Mouse (Mus musculus) fibroblast of lung, adult 2 months (primary cell): ENCODE results near the gene Slc17a9.
"Not testable (repeated sequence)": the region's sequence is repeated elsewhere in the genome, so short reads cannot be mapped to it uniquely, and the experiment has no call there.

Experiments used
- DNase-seq: peaks from one replicate; pipeline ENCODE4 v3.0.0-alpha.2; 2011; ENCODE audit warnings: low read depth

Gene Slc17a9

DNA sequence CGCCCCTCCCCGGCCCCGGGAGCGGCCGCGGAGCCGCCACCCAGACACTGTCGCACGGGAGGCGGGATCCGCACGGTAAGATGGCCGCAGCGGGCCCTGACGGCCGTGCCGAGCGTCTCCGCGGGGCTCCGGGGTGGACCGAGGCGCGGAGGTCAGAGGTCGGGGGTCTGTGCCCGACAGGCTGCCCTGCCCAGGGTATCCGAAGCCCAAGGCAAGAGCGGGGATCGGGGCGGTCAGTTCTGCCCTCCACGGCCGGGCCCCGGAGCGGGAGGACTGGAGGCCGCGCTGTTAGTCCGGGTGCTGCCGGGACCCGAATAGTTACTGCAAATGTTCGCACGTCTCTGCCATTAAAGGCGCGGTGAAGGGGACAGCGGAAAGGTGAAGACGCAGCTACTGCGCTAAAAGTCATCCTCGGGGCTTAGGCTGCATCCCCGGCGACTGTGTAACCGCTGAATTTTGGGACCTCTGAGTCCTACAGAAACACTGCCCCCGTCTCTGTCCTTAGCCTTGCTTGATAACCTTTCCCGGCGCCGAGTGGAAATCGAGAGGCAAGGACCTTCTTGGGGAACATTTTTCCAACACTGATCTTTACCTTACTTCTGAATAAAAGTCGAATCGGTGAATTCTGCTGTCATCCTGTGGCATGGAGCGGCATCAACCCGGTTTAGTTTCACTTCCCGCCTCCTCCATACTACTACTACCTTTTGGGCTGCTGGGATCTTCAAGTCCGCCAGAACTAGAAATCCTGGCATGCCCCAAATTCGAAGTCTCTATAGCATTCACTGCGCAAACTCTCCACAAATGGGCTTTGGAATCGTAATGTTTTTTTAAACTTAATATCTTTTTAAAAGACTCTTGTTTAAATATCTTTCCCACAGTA, 14.5 kb upstream of the Slc17a9 start:
- no peak for DNase-seq

DNA sequence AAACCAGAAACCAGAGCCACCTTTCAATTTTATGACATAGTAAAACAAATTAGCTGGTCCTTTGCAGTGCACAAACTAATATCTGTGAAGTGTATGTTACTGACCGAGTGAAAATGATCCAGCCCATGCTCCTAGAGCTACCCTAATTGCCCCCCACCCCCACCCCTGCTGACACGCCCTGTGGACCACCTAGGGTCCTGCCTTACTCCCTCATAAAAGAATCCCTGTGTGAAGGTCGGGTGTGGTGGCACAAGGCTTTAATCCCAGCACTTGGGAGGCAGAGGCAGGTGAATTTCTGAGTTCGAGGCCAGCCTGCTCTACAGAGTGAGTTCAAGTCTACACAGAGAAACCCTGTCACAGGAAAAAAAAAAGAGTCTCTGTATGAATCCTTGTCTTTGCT, 13.5 kb upstream of the Slc17a9 start:
- DNase-seq: no peak

DNA sequence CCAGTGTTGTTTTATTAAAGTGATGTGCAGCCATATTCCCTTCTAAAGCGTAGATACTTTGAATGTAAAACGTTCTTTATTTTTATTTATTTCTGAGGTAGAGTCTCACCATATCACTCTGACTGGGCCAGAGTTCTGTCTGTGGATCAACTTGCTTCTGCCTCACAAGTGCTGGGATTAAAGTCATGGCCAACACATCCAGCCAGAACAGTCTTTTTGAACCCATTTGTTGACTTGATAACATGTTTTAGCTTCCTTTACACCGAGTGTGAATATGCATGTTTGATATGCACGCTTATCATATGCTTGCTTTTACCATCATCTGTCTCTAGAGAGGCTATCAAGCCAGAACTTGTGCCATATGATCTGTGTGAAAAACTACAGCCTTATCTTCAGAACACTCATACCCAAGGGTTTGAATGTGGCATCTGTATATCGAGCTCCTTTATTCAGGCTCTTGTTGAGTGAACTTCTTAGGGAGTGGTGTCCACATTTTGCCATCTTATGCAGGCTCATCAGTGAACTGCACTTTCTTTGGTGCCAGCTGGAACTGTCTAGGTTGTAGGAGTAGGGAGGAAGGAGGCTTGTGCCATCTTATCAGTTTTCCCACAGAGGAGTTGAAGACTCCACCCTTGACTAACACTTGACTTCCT, 12.9 kb upstream of the Slc17a9 start:
- no peak for DNase-seq

DNA sequence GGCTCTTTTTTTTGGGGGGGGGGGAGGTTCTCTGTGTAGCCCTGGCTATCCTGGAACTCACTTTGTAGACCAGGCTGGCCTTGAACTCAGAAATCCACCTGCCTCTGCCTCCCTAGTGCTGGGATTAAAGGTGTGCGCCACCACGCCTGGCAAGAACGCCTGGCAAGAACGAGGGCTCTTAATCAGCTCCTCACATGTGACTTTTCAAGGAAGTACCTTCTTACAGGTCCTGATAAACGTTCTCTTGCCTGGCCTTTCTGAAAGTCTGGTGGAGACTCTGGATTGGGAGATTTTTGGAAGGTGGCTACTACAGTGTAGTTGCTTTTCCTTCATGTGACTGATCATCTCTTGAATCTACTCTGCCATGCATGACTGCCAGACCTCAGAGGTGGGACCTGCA, 2.3 kb upstream of the Slc17a9 start:
- DNase-seq: not testable (repeated sequence)

DNA sequence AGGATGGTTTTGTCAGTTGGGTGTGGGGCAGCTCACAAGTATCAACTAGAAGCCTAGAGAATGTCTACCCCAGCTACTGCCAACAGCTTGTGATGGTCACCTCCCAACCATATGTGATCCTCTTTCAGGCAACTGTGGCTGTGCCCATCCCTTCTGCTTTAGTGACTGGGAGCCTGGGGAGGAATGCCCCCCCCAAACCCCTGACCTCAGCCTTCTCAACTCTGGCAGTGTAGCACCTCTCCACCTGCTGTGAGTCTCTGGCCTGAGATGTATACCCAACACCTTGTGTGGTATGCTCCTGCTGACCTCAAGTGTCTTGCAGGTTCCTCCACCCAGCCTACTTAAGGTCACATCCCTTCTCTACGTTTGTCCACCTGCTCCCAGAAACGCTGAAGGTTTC, 1.2 kb upstream of the Slc17a9 start:
- DNase-seq: no peak

DNA sequence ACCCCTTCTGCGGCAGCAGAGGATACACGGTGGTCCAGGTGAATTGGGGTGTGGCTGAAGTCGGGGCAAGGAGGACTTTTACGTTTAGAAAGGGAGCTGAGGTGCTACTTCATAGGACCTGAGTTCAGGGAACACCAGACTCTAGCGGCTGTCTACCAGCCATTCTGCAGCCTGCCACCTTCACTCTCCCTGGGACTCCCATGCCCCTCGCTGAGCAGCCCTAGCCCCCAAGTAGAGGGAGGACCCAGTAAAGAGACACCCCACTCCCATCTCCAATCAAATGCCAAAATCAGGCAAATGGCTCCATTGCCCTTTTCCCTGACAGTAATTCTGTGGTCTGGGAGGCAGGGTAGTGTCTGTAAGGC, 333 bp downstream of the Slc17a9 start:
- DNase-seq: no peak

DNA sequence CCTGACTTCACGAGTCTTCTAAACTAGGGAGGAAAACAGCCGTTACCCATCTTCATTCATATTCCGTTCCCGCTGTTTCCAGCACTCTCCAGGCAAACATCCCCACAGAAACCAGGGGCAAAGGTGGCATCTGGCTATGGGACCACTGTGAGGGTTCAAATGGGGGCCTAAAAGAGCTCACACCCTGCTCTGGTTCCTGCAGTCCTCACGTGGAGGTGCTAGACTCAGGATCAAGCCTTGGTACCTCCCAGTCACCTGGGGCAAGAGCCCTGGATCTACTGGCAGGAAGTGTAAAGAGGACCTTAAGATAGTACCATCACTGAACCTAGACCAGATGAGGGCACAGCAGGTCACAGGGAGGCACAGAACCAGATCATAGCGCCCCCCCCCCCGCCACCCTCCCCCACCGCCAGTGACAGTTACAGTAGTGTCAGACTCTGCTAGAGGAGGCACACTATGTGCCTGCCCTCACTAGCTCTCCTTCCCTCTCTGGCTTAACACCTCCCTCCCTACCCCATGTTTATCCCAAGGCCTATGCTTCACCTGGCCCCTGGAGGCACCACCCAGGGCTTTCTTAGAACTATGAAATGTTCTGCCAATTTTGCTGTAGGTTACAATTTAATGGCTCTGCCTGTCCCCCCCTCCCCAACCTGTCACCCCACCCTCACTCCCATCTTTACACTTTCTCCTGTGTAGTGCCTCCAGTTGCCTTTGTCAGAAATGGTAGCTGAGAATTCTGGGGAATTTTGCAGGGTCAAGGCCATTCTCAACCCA, 980 bp downstream of the Slc17a9 start:
- no peak for DNase-seq

DNA sequence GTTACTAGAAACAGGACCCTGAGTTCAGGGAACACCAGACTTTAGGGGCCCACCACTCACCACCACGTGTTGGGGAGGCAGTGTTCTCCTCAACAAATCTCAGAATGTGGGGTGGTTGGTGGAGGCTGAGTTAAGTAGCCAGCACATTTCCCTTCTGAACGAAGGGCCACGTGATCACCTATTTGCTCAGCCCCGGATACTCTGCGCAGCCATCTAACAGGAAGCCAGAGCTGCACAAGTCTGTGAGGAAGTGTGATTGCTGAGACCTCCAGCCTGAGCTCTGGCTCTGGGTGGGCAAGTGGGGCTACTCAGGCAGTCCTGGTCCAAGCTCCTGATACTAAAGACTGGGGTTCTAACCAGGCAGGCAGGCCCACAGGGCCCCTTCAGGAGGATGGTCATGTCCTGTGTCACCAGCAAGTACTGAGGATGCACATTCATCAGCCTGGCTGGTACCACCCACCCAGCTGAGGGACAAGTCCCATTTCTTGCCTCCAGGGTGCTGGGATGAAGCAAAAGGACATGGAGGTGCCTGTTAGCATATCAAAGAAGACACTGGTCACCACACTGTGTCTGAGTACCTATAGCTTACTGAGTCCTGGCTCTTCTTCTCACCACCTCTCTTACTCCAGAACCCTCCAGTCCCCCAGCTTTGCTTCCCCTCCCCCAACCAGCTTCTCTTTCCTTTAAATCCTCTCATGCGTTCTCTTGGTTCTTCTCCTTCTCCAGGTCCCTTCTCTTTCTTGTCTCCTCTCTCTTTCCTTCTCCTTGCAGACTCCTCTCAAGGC, 1.8 kb downstream of the Slc17a9 start:
- no peak for DNase-seq

DNA sequence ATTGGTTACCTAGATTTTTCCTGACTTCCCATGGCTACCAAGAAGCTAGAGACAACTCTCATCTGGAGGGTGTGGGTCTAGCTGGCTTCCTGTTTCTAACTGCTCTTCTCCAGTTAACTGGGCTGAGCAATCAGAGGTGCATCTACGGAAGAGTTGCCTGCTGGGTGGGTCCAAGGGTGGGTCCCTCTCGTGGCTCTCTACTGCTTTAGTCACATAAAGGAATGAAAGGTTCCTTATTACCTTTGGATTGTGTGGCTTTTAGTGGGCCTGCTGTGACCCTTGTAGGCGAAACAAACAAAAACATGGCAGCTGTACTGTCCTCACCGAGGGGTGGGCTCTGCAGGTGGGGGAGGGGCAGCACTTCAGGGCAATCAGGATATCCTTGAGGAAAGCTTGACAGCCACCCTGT, 2.6 kb downstream of the Slc17a9 start:
- DNase-seq: no peak

DNA sequence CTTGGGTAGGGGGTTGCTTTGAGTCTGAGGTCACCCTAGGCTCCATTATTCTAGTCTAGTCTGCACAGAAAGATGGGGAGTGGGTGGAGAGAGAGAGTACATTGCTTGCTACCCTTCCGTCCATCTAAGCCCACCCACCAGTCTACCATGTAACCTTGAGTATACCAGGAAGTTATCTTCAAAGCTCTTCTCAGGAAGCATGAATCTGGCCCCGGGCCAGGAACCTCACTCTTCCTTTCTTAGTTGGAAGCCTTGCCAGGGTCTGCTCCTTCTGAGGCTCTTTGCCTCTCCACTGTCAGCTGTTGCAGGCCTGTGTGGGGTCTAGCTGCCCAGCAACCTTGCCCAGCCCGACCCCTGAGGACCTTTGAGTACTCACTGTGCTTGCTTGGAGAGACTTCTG, 6.0 kb downstream of the Slc17a9 start:
- DNase-seq: no peak

DNA sequence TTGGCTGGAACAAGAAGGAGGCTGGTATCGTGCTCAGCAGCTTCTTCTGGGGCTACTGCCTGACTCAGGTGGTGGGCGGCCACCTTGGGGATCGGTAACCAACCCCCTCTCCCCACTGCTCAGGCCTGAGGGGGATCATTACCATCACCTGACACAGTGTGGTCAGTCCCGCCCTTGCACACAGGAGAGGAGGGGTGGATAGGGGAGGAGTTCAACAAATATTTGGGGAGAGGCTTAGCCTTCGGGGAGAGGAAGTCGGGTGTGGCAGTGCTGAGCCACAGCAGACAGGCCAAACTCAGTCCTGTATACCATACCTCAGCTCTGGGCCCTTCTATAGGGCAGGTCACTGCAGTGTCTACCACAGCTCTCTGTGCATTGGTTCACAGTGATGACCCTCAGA, 6.9 kb downstream of the Slc17a9 start:
- DNase-seq: no peak

DNA sequence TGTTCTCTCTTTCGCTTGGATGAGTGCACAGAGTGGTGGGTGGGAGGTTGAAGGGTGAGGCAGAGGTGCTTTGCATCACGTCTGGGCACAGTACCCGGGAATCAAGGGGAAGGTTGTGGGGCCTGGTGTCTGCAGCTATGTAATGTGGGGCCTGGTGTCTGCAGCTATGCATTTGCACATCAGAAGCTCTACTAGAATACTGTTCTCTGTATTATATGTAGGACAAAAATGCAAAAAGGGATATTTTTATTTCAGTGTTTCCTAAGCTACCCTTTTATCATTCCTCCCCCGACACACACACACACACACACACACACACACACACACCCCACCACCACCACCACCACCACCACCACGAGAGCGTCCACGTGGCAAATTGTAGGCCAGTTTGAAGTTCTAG, 10.2 kb downstream of the Slc17a9 start:
- DNase-seq: no peak

DNA sequence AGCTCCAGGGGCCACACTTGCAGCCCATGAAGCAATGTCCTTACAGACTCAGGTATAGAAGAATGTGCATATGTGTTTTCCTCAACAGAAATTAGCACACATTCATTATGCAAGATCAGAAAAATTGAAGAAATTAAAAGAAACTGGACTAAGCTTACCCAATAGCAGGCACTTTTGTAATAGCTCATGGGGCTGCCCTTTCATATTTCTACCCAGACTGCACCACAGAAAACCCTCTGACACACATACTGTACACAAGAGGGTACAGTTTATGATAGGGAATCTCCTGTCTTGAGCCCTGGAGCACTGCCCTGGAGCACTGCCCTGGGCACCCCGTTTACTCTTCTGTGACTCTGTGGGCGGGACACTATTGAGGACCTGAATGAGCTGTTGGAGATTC, 12.9 kb downstream of the Slc17a9 start:
- DNase-seq: no peak

DNA sequence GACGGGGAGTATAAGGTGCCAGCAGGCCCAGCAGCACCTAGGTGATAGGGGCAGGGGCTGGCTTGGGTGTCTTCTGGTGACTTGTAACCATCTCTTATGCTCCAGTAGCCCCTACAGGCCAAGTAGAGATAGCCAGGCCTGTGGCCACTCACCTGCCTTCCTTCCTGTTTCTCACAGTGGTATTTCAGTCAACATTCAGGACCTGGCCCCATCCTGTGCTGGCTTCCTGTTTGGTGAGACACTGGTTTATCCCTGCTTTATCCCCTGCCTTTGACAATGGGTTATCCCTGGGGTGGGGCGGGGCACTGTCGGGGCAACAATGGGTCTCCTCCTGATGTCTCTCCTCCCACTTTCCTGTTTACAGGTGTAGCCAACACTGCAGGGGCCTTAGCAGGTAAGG, 15.3 kb downstream of the Slc17a9 start:
- no peak for DNase-seq

DNA sequence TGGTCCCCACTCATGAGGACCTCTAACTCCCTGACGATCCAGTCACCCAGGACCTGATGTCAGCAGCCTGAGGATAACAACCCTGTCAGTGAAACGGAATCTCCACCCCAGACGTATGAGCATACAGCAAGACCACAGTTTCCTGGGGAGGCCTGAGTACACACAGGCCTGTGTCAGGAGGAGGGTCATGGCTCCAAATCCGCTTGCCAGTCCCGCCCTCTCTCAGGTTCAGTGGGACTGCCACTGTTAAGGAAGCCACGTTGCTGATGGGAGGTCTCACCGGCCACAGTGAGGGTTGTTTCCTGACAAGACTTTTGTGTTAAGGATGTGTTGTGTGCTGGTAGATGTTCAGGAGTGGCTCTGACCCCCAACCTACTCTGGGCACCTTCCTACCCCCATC, 16.4 kb downstream of the Slc17a9 start:
- no peak for DNase-seq

DNA sequence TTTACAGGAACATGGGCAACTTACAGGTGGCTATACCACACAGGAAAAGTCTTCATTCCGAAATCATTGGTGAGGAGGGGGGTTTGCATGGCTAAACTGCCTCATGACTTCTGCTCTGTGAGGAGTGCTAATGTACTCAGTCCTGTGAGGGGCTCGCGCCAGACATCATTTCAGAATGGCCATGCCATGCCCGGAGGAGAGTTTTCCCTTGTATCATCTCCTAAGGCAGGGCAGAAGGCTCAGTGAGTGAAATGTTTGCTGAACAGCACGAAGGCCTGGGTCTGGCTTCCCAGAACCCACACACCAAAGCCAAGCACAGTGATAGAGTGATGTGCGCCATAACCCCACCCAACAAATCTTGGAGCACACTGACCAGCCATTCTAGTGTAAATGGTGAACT, 17.8 kb downstream of the Slc17a9 start:
- DNase-seq: no peak

DNA sequence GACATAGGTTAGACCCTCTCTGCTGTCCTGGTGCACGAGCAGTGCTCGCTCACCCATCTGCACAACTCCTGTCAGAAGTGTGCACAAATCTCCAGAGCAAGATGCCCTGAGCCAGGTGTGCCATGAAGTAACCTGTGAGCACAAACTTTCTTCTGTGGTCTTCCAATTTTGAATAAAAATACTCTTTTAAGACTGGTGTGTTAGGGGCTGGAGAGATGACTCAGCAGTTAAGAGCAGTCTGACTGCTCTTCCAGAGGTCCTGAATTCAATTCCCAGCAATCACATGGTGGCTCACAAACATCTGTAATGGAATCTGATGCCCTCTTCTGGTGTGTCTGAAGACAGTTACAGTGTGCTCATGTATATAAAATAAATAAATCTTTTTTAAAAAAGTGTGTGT, 18.3 kb downstream of the Slc17a9 start:
- DNase-seq: no peak

DNA sequence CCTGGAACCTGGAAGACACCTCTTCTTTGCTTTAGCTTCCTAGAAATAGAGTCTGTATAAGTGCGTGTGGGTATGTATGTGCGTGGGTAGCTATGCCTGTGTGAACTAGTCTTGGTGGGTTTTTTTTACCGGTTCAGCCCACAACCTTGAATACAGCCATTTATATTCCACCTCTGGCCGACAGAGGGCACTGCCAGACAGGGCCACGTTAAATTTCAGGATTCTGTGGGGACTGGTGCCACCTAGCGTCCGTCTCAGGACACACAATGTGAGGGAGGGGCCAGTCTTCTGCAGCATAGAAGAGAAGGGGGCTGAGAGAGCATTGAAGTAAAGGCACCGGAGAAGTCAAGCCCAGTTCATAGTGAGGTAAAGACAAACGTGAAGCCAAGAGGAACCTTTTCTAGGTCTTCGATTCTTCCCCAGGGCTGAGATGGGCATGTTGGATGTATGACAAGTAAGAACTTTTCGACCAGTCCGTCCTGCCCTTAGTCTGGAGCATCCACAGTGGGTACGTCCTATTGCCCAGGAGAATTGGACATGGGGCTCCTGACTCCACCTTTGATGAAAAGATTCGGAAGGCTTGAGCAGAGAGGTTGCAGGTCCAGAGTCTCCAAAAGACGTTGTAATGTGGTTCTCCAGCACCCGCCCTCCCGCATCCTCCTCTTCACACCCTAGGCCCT, 20.3 kb downstream of the Slc17a9 start:
- peak; percentile 44 for DNase-seq

DNA sequence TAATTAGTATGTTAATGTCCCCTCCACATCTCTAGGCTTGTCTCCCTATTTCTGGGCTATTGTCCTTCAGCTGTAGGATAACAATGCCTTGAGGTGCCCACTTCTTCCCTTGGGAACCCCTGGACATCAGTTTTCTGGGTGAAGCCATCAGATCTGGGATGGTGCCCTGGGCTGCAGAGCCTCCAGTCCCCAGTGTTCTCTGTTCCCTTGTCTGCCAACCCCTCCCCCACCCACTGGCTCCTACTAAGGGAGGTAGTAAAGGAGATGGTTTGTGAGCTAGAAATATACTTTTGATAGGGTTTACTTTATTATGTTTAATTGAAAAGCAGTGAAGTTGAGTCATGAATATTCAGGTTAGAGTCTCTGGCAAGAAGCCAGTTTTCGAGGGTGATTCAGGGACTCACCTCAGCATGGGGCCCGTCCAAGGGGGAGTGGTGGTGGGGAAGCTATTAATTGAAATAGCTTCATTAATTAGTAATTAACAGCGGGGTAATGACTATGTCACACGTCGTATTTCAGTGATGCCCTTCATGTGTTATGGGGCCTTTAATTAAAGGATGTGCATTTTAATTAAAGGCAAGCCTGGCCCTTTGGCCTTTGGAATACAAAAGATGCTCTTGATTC, 21.6 kb downstream of the Slc17a9 start:
- no peak for DNase-seq

DNA sequence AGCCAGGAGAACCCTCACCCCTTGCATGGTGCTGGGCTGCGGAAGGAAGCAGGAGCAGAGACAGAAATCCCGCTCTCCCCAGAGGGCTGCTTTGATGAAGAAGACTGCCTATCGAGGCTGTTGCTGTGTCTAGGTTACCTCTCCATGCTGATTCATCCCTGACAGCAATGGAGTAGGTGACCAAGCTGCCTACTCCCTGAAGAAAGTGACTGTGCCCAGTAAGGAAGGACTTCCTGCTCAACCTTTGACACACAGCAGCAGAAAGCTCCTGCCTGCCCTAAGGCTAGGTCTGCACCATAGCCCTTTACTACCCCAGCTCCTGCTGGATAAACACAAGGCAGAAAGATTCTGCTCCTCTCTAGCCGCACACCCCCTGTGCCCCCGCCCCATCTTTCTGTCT, 23.8 kb downstream of the Slc17a9 start:
- DNase-seq: no peak
